Mouse (Mus musculus) heart, postnatal 4 days (tissue): ENCODE measurements around the gene Hist2h3b. TPM values are rescaled to one million over a fixed set of nuclear protein-coding genes. Genes with fewer than 3 reads are reported as not detected.
"Not testable (repeated sequence)": the region's sequence is repeated elsewhere in the genome, so short reads cannot be mapped to it uniquely, and the experiment has no call there.

Source experiments
- DNase-seq: peaks from one replicate; pipeline ENCODE4 v3.0.0; 2021
- total RNA-seq, 2 experiments: library from RNA; stranded (reverse); gene quantifications; 2 replicates each; pipeline ENCODE4 v1.2.3; 2021

Gene Hist2h3b
- total RNA-seq, 2 experiments from 2014 or later, result 856 to 901 TPM

- peak; percentile 95 for DNase-seq
Measured at GRCm38 (mm10) chr3:96262979-96263550, 5.4 kb upstream of the Hist2h3b start, which contains the start of gene Hist2h4. Hist2h4 (minus strand) TSS chr3:96263311.

GRCm38 (mm10) chr3:96263558-96264403, 4.7 kb upstream of the Hist2h3b start:
- DNase-seq, result peak; percentile 52

GRCm38 (mm10) chr3:96264404-96264949, 4.0 kb upstream of the Hist2h3b start:
- no peak for DNase-seq

DNA sequence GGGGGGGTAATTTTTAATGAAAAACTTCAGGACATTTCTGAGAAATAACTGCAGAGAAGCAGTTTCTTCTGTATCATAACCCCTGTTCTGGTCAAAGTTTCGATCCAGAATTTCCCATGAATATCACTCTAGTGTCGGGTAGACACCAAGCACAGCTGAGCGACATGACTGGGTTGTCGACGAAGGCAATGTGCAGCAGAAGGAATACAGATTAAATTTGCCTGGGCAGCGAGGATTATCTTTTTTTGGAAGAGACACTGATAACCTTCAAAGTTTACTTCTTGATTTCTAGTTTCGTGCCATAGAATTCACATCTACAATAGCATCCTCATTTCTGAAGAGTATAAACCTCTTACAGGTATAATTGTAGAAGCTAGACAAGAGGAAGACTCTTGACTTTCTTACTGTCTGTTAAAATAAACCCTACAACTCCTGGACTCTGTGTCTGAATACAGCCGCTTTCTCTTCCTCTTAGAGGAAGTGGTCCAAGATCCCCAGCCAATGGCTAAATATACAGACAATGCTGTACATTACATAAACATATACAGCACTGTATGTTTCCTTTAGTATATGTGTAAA, 2.2 kb upstream of the Hist2h3b start:
- DNase-seq, result no peak

GRCm38 (mm10) chr3:96267541-96267940, 913 bp upstream of the Hist2h3b start:
- DNase-seq, result no peak

- DNase-seq, result not testable (repeated sequence)
Measured at GRCm38 (mm10) chr3:96268776-96269378, 423 bp downstream of the Hist2h3b start.

GRCm38 (mm10) chr3:96269511-96270474, 1.3 kb downstream of the Hist2h3b start, which contains the start of gene Hist2h2bb:
Hist2h2bb (plus strand) TSS chr3:96269752.
- DNase-seq, result peak; percentile 87

DNA sequence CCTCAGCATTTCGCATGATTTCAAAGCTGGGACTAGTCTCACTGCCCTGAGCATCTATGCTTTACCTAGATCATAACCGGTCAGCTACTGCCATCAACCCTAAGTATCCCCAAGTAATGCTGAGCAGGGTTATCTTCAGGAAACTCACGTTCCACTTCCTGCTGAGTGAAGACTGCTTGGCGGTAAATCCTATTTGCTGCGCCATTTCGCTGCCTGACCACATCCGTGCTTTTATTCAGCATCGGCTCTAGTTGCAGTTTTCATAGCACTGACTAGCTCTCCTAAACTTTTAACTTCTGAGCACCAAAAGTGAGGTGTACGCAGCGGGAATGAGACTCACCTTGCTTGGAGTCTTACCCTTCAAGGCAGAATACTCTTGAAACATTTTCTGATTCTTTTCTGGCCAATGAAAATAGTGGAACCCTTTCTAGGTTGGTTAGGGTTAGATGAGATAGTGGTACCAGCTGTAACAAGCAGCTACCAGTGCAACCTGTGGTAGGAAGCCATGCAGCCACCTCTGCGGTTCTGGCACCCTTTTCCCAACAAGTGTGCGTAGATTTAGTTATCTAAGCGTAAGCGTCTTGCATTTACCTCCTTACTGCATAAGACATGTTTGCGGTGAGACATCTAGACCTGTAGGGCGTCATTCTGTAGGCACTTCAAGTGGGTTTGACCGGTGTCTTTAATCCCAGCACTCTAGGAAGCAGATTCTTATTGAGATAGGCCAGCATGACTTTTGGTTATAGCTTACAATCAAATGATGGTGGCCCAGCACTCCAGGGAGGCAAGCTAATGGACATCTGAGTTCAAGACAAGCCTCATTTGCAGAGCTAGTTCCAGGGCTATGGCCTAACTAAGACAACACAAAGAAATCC, 5.4 kb downstream of the Hist2h3b start:
- DNase-seq, result no peak

GRCm38 (mm10) chr3:96277428-96277799, 9.0 kb downstream of the Hist2h3b start:
- DNase-seq, result peak; percentile 49

GRCm38 (mm10) chr3:96277800-96278624, 9.6 kb downstream of the Hist2h3b start:
- DNase-seq, result peak; percentile 96

- no peak for DNase-seq
Measured at GRCm38 (mm10) chr3:96280660-96281059, 12.2 kb downstream of the Hist2h3b start.

DNA sequence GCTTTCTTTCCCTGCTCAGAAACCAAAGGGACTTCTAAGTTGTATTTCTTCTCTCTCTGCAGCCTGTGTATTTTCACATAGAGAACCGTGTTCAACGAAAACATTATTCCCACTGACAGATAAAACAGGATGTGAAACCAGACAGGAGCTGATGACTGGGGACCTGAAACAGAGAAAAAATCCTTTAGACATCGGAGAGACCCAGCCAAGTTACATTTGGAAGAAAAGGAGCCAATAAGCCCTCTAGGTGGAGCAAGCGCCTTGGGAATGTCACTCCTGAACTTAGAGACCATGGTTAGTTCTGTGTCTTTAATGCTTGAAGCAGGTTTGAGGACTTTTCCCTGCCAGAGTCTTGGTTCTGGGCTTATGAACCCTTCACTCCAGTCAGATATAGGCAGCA, 16.0 kb downstream of the Hist2h3b start:
- DNase-seq, result peak; percentile 41

GRCm38 (mm10) chr3:96287334-96287733, 18.9 kb downstream of the Hist2h3b start:
- DNase-seq, result not testable (repeated sequence)

DNA sequence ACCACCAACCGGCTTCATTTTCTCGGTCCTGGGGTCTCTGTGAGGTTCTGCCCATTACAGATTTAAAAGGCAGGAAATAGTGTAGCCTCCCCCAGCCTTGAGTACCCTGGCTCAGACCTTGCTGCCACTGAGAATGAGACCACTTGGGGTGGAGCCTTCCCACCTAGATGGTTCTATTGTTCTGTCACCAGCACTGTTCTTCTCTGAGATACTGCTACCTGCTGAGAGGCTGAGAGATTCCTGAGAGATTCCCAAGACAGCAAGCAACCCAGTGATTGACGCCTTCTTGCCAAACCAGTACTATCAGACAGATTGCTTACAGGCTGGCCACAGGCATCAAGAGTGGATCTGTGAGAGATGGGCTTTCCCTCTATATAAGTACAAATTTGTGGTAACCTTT, 20.7 kb downstream of the Hist2h3b start:
- DNase-seq, result no peak

GRCm38 (mm10) chr3:96290727-96291126, 22.3 kb downstream of the Hist2h3b start:
- DNase-seq, result not testable (repeated sequence)

GRCm38 (mm10) chr3:96292641-96293040, 24.2 kb downstream of the Hist2h3b start:
- no peak for DNase-seq

DNA sequence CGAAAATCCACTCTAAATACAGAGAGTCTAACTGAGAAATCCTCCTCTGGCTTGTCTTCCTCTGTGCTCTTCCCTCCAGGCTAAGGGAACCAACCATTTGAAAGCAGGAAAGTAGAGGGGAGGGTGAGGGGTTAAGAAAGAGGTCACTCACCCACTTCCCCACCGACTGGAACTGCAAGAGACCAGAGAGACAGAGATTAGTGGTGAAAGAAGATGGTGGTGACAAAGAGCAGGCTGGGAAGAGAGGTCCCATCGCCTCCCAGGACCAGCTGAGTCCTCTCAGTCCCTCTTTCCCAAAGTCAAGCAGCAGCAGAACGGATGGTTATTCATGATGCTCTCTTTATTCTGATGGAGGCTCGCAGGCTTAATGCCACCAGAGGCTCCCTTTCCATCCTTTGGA, 24.9 kb downstream of the Hist2h3b start:
- DNase-seq, result no peak

- no peak for DNase-seq
Measured at GRCm38 (mm10) chr3:96293787-96294186, 25.3 kb downstream of the Hist2h3b start, which contains the start of gene Fcgr1. Fcgr1 (minus strand) TSS chr3:96293969.

DNA sequence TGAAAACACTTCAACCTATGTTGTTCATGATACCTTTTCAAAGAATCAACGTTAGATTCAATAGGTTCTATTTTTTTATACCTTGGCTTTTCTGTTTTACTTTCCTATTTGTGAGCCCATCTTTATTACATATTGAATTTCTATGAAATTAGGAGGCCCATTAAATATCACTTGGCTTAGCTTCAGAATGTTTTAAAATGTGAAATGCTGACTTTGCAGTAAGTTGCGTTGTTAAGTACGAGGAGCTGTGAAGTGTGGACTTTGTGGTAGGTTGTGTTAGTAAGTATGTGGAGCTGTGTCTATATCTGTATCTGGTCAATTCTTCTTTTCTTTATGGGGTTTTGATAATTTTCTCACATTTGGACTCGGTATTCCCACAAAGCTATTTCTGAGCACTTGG, 29.9 kb downstream of the Hist2h3b start:
- no peak for DNase-seq
